Mouse (Mus musculus) liver, adult 2 months (tissue): ENCODE results near the gene Oasl2. TPM values are rescaled to one million over a fixed set of nuclear protein-coding genes. Genes with fewer than 3 reads are reported as not detected.
A peak's percentile ranks its signal among the peaks of the same experiment; 100 is the strongest.
"Not testable (repeated sequence)": the region's sequence is repeated elsewhere in the genome, so short reads cannot be mapped to it uniquely, and the experiment has no call there.

Experiments used
- DNase-seq: peaks from one replicate; pipeline ENCODE4 v3.0.0-alpha.2; 2011; ENCODE audit warnings: low read depth, low spot score; ENCODE audit errors: extremely low read depth
- H3K27ac ChIP-seq: fragments of 200-500 bp; replicated peaks from 2 replicates; pipeline ENCODE4 v1.5.1; 2012; ENCODE audit warnings: low read depth, mild to moderate bottlenecking, control low read depth, inconsistent platforms, low read length; ENCODE audit not compliant: insufficient read depth
- H3K27me3 ChIP-seq: fragments of 200-500 bp; 2 replicates; pipeline ENCODE4 v1.6.1; 2012; ENCODE audit warnings: mild to moderate bottlenecking, moderate library complexity, low read length, inconsistent platforms; ENCODE audit not compliant: control insufficient read depth, insufficient read depth
- H3K36me3 ChIP-seq: fragments of 200-500 bp; 2 replicates; pipeline ENCODE4 v1.6.1; 2012; ENCODE audit warnings: low read length, inconsistent platforms; ENCODE audit not compliant: control insufficient read depth, insufficient read depth
- H3K4me1 ChIP-seq: fragments of 200-500 bp; 2 replicates; pipeline ENCODE4 v1.6.1; 2011; ENCODE audit warnings: low read length; ENCODE audit not compliant: control insufficient read depth, insufficient read depth
- H3K4me3 ChIP-seq: fragments of 200-500 bp; 2 replicates; pipeline ENCODE4 v1.5.1; 2011; ENCODE audit warnings: low read depth, mild to moderate bottlenecking, control low read depth, low read length, moderate library complexity; ENCODE audit not compliant: insufficient read depth
- H3K79me2 ChIP-seq: fragments of 200-500 bp; 2 replicates; pipeline ENCODE4 v1.6.1; 2012; ENCODE audit warnings: inconsistent platforms, mild to moderate bottlenecking, low read length, moderate library complexity; ENCODE audit not compliant: control insufficient read depth, insufficient read depth
- H3K9ac ChIP-seq: fragments of 200-500 bp; 2 replicates; pipeline ENCODE4 v1.6.1; 2012; ENCODE audit warnings: low read depth, mild to moderate bottlenecking, control low read depth, inconsistent platforms, low read length
- CTCF ChIP-seq: fragments of 200-500 bp; IDR thresholded peaks from 2 replicates; pipeline ENCODE4 v1.5.1; 2011; ENCODE audit warnings: low read depth, low read length, control low read depth
- POLR2A ChIP-seq: fragments of 200-500 bp; IDR thresholded peaks from 2 replicates; pipeline ENCODE4 v1.6.1; 2011; ENCODE audit warnings: low read length, control low read depth; ENCODE audit not compliant: insufficient read depth; ENCODE audit errors: extremely low read depth
- WGBS: fragments of 180-500 bp; shearing (Covaris S2); methylation state at CpG from one replicate; pipeline ENCODE4 v1.1.7; 2018; 5-methylcytosine and 5-hydroxymethylcytosine counted together
- polyA plus RNA-seq: library from polyadenylated mRNA; depleted of rRNA; stranded (reverse); fragments of >200 nt; gene quantifications from 2 replicates; pipeline ENCODE4 v1.2.3, GENCODE M21; 2012
- total RNA-seq: library from RNA; depleted of rRNA; stranded (reverse); fragments of >200 nt; gene quantifications from 2 replicates; pipeline ENCODE4 v1.2.3, GENCODE M21; 2014

Gene Oasl2
- total and polyA plus RNA-seq, 2 experiments, result 4.2 to 6.3 TPM

GRCm38 (mm10) chr5:114902413-114902812 lies 5.7 kb downstream of the Oasl2 start:
- Histone ChIP-seq H3K27me3 (no peaks in the 10 kb centered on the region), H3K4me1 (no peaks in the 10 kb centered on the region), H3K4me3 (no peak overlapping the region), H3K79me2 (no peaks in the 10 kb centered on the region), H3K36me3 (peaks cover 2% of the 10 kb centered on the region; the same call in 1 of the 2 replicates), H3K9ac (no peak overlapping the region), H3K27ac (no peak overlapping the region)
- TF ChIP-seq CTCF, result peak; percentile 80
- TF ChIP-seq POLR2A, result no peak
- WGBS, result 43% methylated on average over 1 of the region's 1 CpGs
- DNase-seq, result peak; percentile 32

- no peak for DNase-seq
- 78% methylated on average over 13 of the region's 13 CpGs for WGBS
- Histone ChIP-seq H3K9ac (no peak overlapping the region), H3K27ac (no peak overlapping the region), H3K79me2 (no peaks in the 10 kb centered on the region), H3K4me1 (no peaks in the 10 kb centered on the region), H3K4me3 (no peak overlapping the region), H3K27me3 (no peaks in the 10 kb centered on the region), H3K36me3 (peaks cover 2% of the 10 kb centered on the region; the same call in 1 of the 2 replicates)
- TF ChIP-seq CTCF (no peak), POLR2A (no peak)
Measured at GRCm38 (mm10) chr5:114908598-114909305, 12.0 kb downstream of the Oasl2 start.

GRCm38 (mm10) chr5:114913686-114914085 lies 16.9 kb downstream of the Oasl2 start:
- 66% methylated on average over 4 of the region's 4 CpGs for WGBS

GRCm38 (mm10) chr5:114914855-114915254 lies 18.1 kb downstream of the Oasl2 start:
- H3K27me3 ChIP-seq, result no peaks in the 10 kb centered on the region
- no peaks in the 10 kb centered on the region for H3K79me2 ChIP-seq
- H3K9ac ChIP-seq, result no peak overlapping the region
- no peaks in the 10 kb centered on the region for H3K36me3 ChIP-seq
- H3K4me3 ChIP-seq, result no peak overlapping the region
- WGBS, result 91% methylated on average over 8 of the region's 8 CpGs
- no peak for TF ChIP-seq POLR2A
- no peak for TF ChIP-seq CTCF
- H3K27ac ChIP-seq, result no peak overlapping the region
- no peak for DNase-seq
- no peaks in the 10 kb centered on the region for H3K4me1 ChIP-seq

More at GRCm38 (mm10) chr5:114913686-114914085, 16.9 kb downstream of the Oasl2 start:
- Histone ChIP-seq H3K27ac (no peak overlapping the region), H3K4me3 (no peak overlapping the region), H3K9ac (no peak overlapping the region), H3K79me2 (no peaks in the 10 kb centered on the region), H3K27me3 (no peaks in the 10 kb centered on the region), H3K36me3 (no peaks in the 10 kb centered on the region), H3K4me1 (no peaks in the 10 kb centered on the region)
- no peak for DNase-seq
- TF ChIP-seq CTCF (no peak), POLR2A (no peak)

- no peaks in the 10 kb centered on the region for H3K36me3 ChIP-seq
- no peaks in the 10 kb centered on the region for H3K79me2 ChIP-seq
- TF ChIP-seq CTCF (no peak), POLR2A (no peak)
- no peaks in the 10 kb centered on the region for H3K27me3 ChIP-seq
- H3K4me3 ChIP-seq, result no peak overlapping the region
- DNase-seq, result peak; percentile 51
- no peak overlapping the region for H3K27ac ChIP-seq
- WGBS, result 40% methylated on average over 5 of the region's 5 CpGs
- no peak overlapping the region for H3K9ac ChIP-seq
- no peaks in the 10 kb centered on the region for H3K4me1 ChIP-seq
Measured at GRCm38 (mm10) chr5:114915854-114916253, 19.1 kb downstream of the Oasl2 start.

- H3K4me3 ChIP-seq, result no peak overlapping the region
- 83% methylated on average over 4 of the region's 4 CpGs for WGBS
- no peak overlapping the region for H3K9ac ChIP-seq
- H3K36me3 ChIP-seq, result no peaks in the 10 kb centered on the region
- no peaks in the 10 kb centered on the region for H3K4me1 ChIP-seq
- H3K79me2 ChIP-seq, result no peaks in the 10 kb centered on the region
- H3K27ac ChIP-seq, result no peak overlapping the region
- H3K27me3 ChIP-seq, result no peaks in the 10 kb centered on the region
- no peak for TF ChIP-seq CTCF
- no peak for TF ChIP-seq POLR2A
- no peak for DNase-seq
Measured at GRCm38 (mm10) chr5:114916777-114917176, 20.0 kb downstream of the Oasl2 start.

GRCm38 (mm10) chr5:114917357-114917756 lies 20.6 kb downstream of the Oasl2 start:
- not testable (repeated sequence) for H3K4me3 ChIP-seq, H3K4me1 ChIP-seq, DNase-seq, H3K79me2 ChIP-seq, H3K27ac ChIP-seq, H3K36me3 ChIP-seq, H3K9ac ChIP-seq, H3K27me3 ChIP-seq
- 92% methylated on average over 5 of the region's 5 CpGs for WGBS
